Mouse (Mus musculus): Measurements from ENCODE around the gene Igfbp2. TPM values are rescaled to one million over a fixed set of nuclear protein-coding genes. Genes with fewer than 3 reads are reported as not detected.

The Igfbp2 gene
- polyA plus RNA-seq, 1 experiment from 2014 or later, result 5.2 TPM

DNA sequence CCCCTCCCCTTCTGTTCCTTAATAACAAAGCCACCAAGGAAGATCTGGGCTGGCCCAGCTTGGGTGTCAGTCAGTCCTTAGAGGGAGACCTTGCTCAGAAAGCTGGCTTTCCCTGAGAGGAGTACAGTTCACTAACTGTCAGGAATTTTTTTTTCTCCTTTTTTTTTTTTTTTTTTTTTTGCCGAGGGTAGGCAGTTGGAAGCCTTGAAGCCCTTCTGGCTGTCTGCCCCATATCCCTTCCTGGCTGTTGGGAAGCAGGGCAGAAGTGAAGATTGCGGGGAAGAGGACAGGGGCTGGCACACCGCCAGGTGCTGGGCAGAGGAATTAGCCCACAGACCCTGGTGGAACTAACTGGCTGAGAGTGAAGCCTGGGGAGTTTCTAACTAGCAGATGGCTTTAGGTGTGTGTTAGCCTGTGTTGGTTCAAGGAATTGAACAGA lies 8.4 kb downstream of the Igfbp2 start:
- no peak for DNase-seq
- WGBS (ENCODE audit: insufficient replicate concordance), result 50% methylated on average over 3 of the region's 3 CpGs
- no peak overlapping the region for H3K27ac ChIP-seq

DNA sequence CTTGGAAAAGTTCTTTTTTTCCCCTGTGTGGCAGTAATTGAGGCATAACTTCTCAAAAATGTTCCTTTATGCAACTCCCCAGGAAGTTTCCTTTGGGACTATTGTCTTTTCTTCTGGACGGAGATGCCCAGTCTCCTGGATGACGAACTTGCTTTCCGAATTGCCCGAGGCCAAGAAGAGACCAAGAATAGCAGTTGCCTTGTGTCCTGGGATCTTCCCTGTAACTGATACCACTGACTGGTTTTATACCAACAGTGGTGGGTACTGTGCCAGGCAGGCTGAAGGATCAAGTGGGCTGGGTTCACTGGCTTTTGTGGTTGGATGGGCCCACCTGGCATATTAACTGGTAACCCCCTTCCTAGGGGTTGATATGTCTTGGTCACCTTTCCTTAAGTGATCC lies 9.3 kb downstream of the Igfbp2 start:
- Histone ChIP-seq H3K27ac (no peak overlapping the region), H3K4me3 (replicated peaks) (no peak overlapping the region), H3K4me1 (replicated peaks) (no peaks in the 10 kb centered on the region), H3K27me3 (no peaks in the 10 kb centered on the region), H3K36me3 (no peaks in the 10 kb centered on the region), H3K9me3 (replicated peaks) (no peaks in the 10 kb centered on the region), H3K4me2 (no peak overlapping the region), H3K9ac (no peak overlapping the region)
- no peak for ATAC-seq (ENCODE audit: low read depth)
- no peak for DNase-seq
- 84% methylated on average over 4 of the region's 4 CpGs for WGBS (ENCODE audit: insufficient replicate concordance)

More for the DNA sequence above, 8.4 kb downstream of the Igfbp2 start:
- no peaks in the 10 kb centered on the region for H3K4me1 ChIP-seq (replicated peaks)
- peaks cover 5% of the 10 kb centered on the region for H3K27me3 ChIP-seq
- ATAC-seq (ENCODE audit: low read depth), result no peak
- no peak overlapping the region for H3K4me2 ChIP-seq
- H3K4me3 ChIP-seq (replicated peaks), result no peak overlapping the region
- H3K36me3 ChIP-seq, result no peaks in the 10 kb centered on the region
- no peak overlapping the region for H3K9ac ChIP-seq
- no peaks in the 10 kb centered on the region for H3K9me3 ChIP-seq (replicated peaks)

- Histone ChIP-seq H3K27ac (no peak overlapping the region), H3K36me3 (no peaks in the 10 kb centered on the region), H3K4me1 (replicated peaks) (no peaks in the 10 kb centered on the region), H3K4me2 (no peak overlapping the region), H3K9me3 (replicated peaks) (no peaks in the 10 kb centered on the region), H3K4me3 (replicated peaks) (no peak overlapping the region), H3K27me3 (no peaks in the 10 kb centered on the region), H3K9ac (no peak overlapping the region)
- ATAC-seq (ENCODE audit: low read depth), result no peak
- DNase-seq, result no peak
- WGBS (ENCODE audit: insufficient replicate concordance), result 66% methylated on average over 8 of the region's 8 CpGs
Observed at GRCm38 (mm10) chr1:72839356-72839755, 15.1 kb downstream of the Igfbp2 start.

DNA sequence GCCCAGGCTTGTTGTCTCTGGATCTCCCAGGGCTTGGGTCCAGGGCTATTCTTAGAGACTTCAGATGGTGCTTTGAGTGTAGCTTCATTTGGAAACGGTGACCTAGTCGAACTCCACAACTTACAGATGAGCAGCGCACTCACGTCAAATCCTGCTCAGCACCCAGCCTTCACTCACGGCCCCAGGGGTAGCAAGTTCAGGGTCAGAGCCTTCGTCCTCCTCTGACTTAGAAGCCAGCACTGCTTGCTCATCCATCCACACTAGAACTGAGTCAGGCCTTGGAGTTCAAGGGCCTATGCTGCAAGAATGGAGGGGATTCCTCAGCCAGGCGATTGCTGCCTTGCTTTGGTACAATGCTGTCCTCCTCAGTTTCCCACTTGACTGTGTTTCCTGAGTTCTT lies 15.5 kb downstream of the Igfbp2 start:
- no peak overlapping the region for H3K27ac ChIP-seq
- H3K4me1 ChIP-seq (replicated peaks), result no peaks in the 10 kb centered on the region
- DNase-seq (no peak), ATAC-seq (ENCODE audit: low read depth) (no peak)
- WGBS (ENCODE audit: insufficient replicate concordance), result 68% methylated on average over 7 of the region's 7 CpGs
- no peaks in the 10 kb centered on the region for H3K27me3 ChIP-seq
- no peaks in the 10 kb centered on the region for H3K9me3 ChIP-seq (replicated peaks)
- no peaks in the 10 kb centered on the region for H3K36me3 ChIP-seq
- no peak overlapping the region for H3K4me3 ChIP-seq (replicated peaks)
- no peak overlapping the region for H3K9ac ChIP-seq
- H3K4me2 ChIP-seq, result no peak overlapping the region

GRCm38 (mm10) chr1:72842666-72843459 lies 18.6 kb downstream of the Igfbp2 start:
- Histone ChIP-seq H3K4me1 (replicated peaks) (no peaks in the 10 kb centered on the region), H3K27me3 (no peaks in the 10 kb centered on the region), H3K36me3 (no peaks in the 10 kb centered on the region), H3K9ac (no peak overlapping the region), H3K4me3 (replicated peaks) (no peak overlapping the region), H3K4me2 (no peak overlapping the region), H3K27ac (no peak overlapping the region), H3K9me3 (replicated peaks) (no peaks in the 10 kb centered on the region)
- DNase-seq, result no peak
- no peak for ATAC-seq (ENCODE audit: low read depth)
- 70% methylated on average over 18 of the region's 18 CpGs for WGBS (ENCODE audit: insufficient replicate concordance)

DNA sequence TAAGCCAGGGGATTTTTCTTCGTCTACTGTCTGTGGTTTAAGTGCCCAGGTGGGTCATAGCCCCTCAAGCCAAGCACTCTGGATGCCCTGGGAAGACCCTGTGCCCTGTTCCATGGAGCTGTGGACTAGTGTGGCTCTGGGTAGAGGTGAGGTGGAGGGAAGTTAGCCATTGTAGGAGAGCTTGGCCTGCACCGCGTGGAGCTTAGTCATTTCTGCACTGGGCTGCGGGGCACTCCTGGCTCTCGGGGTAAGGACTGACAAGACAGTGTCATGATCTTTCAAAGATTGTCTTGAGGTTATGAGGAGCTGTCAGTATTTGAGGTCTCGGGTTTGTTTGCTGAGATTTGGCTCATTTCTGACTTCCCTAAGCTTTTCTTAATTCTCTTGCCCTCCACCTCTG lies 20.4 kb downstream of the Igfbp2 start:
- Histone ChIP-seq H3K9me3 (replicated peaks) (no peaks in the 10 kb centered on the region), H3K4me2 (no peak overlapping the region), H3K36me3 (no peaks in the 10 kb centered on the region), H3K27ac (no peak overlapping the region), H3K4me3 (replicated peaks) (no peak overlapping the region), H3K9ac (no peak overlapping the region), H3K27me3 (no peaks in the 10 kb centered on the region), H3K4me1 (replicated peaks) (no peaks in the 10 kb centered on the region)
- 56% methylated on average over 6 of the region's 6 CpGs for WGBS (ENCODE audit: insufficient replicate concordance)
- ATAC-seq (ENCODE audit: low read depth) (no peak), DNase-seq (no peak)

- ATAC-seq (ENCODE audit: low read depth) (no peak), DNase-seq (no peak)
- 63% methylated on average over 4 of the region's 4 CpGs for WGBS (ENCODE audit: insufficient replicate concordance)
Observed at GRCm38 (mm10) chr1:72847849-72848380, 23.6 kb downstream of the Igfbp2 start.

GRCm38 (mm10) chr1:72849037-72849436 lies 24.7 kb downstream of the Igfbp2 start:
- no peak overlapping the region for H3K4me3 ChIP-seq (replicated peaks)
- no peak for ATAC-seq (ENCODE audit: low read depth)
- H3K9ac ChIP-seq, result no peak overlapping the region
- H3K4me1 ChIP-seq (replicated peaks), result no peaks in the 10 kb centered on the region
- no peak for DNase-seq
- H3K4me2 ChIP-seq, result no peak overlapping the region
- no peaks in the 10 kb centered on the region for H3K27me3 ChIP-seq
- H3K9me3 ChIP-seq (replicated peaks), result no peaks in the 10 kb centered on the region
- 72% methylated on average over 8 of the region's 8 CpGs for WGBS (ENCODE audit: insufficient replicate concordance)
- no peaks in the 10 kb centered on the region for H3K36me3 ChIP-seq
- H3K27ac ChIP-seq, result no peak overlapping the region

More at GRCm38 (mm10) chr1:72847849-72848380, 23.6 kb downstream of the Igfbp2 start:
- Histone ChIP-seq H3K36me3 (no peaks in the 10 kb centered on the region), H3K9me3 (replicated peaks) (no peaks in the 10 kb centered on the region), H3K9ac (no peak overlapping the region), H3K4me2 (no peak overlapping the region), H3K27ac (no peak overlapping the region), H3K27me3 (no peaks in the 10 kb centered on the region), H3K4me3 (replicated peaks) (no peak overlapping the region), H3K4me1 (replicated peaks) (no peaks in the 10 kb centered on the region)

- H3K9ac ChIP-seq, result no peak overlapping the region
- H3K27me3 ChIP-seq, result no peaks in the 10 kb centered on the region
- no peak overlapping the region for H3K4me3 ChIP-seq (replicated peaks)
- no peak overlapping the region for H3K4me2 ChIP-seq
- DNase-seq (no peak), ATAC-seq (ENCODE audit: low read depth) (no peak)
- no peaks in the 10 kb centered on the region for H3K36me3 ChIP-seq
- H3K4me1 ChIP-seq (replicated peaks), result no peaks in the 10 kb centered on the region
- WGBS (ENCODE audit: insufficient replicate concordance), result 66% methylated on average over 1 of the region's 1 CpGs
- no peak overlapping the region for H3K27ac ChIP-seq
- H3K9me3 ChIP-seq (replicated peaks), result no peaks in the 10 kb centered on the region
Observed at GRCm38 (mm10) chr1:72853759-72854158, 29.5 kb downstream of the Igfbp2 start.

DNA sequence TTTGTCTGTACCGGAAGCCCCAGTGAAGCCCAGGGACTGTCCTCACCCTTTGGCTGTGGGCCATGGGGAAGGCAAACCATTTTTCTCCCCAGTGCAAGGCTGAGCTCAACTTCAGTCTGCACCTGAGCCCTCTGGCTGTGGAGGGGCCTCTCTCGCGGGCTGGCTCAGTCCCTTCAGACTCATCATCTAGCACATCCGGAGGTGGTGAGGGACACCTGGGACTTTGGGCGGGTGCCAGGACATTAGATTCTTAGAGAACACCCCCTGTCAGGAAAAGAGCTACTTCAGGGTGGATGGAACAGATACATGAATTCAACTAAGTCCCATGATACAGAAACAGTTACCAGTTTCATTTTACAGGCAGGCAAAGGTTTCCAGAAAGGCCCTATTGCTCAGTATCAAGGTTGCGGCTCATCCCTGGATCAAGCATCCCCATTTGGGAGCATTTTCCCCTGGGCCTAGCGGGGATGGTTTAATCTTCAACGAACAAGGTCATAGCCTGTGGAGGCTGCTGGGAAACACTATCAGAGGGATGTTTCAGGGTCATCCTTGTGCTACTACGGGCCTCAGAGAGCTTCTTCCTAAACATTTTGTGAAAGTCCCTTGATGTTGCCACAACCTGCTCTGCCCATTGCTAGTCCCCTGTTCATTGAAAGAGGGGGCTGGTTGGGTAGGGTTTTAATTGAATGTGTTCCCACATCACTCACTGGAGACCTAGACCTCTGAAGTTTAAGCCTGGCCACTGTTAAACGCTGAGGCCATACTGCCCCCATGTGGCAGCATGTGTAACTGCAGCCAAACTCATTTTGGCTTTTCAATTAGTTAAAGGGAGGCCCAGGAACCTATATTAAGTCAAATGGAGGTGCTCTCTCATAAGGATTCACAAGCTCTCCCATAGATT lies 30.3 kb downstream of the Igfbp2 start:
- no peaks in the 10 kb centered on the region for H3K27me3 ChIP-seq
- DNase-seq (peak; percentile 17), ATAC-seq (ENCODE audit: low read depth) (no peak)
- 49% methylated on average over 10 of the region's 10 CpGs for WGBS (ENCODE audit: insufficient replicate concordance)
- H3K4me1 ChIP-seq (replicated peaks), result no peaks in the 10 kb centered on the region
- H3K9me3 ChIP-seq (replicated peaks), result no peaks in the 10 kb centered on the region
- no peak overlapping the region for H3K4me2 ChIP-seq
- no peak overlapping the region for H3K27ac ChIP-seq
- H3K4me3 ChIP-seq (replicated peaks), result no peak overlapping the region
- no peak overlapping the region for H3K9ac ChIP-seq
- no peaks in the 10 kb centered on the region for H3K36me3 ChIP-seq

DNA sequence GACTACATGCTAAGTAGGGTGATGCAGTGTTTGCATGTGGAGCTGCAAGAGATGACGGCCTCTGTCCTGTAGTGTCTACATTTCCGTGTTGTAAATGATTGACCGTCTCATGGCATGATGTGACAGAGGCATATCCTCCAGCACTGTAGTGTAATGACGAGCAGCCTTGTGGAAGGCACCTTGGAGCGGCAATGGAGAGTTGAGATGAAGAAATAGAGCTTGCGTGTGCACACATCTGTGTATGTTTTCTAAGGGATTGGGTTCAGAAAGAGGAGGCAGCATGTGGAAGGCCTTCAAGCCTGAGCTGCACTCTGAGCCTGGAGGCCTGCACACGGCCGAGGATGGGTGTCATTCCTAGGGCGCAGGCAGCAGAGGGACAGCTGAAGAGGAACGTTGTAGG lies 31.4 kb downstream of the Igfbp2 start:
- whole genome bisulfite sequencing (ENCODE audit: insufficient replicate concordance), result 69% methylated on average over 10 of the region's 10 CpGs
- no peak overlapping the region for H3K4me2 ChIP-seq
- no peaks in the 10 kb centered on the region for H3K36me3 ChIP-seq
- no peak overlapping the region for H3K27ac ChIP-seq
- H3K9ac ChIP-seq, result no peak overlapping the region
- no peak overlapping the region for H3K4me3 ChIP-seq (replicated peaks)
- no peak for DNase-seq
- H3K27me3 ChIP-seq, result no peaks in the 10 kb centered on the region
- no peaks in the 10 kb centered on the region for H3K9me3 ChIP-seq (replicated peaks)
- no peak for ATAC-seq (ENCODE audit: low read depth)
- no peaks in the 10 kb centered on the region for H3K4me1 ChIP-seq (replicated peaks)

Data from liver, embryonic 13.5 days (tissue).